Mouse (Mus musculus) megakaryocyte, embryonic 14.5 days (primary cell): ENCODE data around the gene Tead1.

Source experiments
- FLI1 ChIP-seq: IDR thresholded peaks from 2 replicates; pipeline ENCODE4 v1.6.1; 2012; ENCODE audit warnings: low read length, inconsistent platforms, mixed read lengths
- GATA1 ChIP-seq: IDR thresholded peaks from 3 replicates; pipeline ENCODE4 v1.6.1; 2012; ENCODE audit warnings: mixed read lengths, low read length, inconsistent platforms, borderline replicate concordance

- no peak for TF ChIP-seq GATA1
- TF ChIP-seq FLI1: no peak
These were observed 128.3 kb downstream of the Tead1 start for GRCm38 (mm10) chr7:112807401-112807751.
